Mouse (Mus musculus): ENCODE measurements around the gene Slc39a8.

Slc39a8 gene

DNA sequence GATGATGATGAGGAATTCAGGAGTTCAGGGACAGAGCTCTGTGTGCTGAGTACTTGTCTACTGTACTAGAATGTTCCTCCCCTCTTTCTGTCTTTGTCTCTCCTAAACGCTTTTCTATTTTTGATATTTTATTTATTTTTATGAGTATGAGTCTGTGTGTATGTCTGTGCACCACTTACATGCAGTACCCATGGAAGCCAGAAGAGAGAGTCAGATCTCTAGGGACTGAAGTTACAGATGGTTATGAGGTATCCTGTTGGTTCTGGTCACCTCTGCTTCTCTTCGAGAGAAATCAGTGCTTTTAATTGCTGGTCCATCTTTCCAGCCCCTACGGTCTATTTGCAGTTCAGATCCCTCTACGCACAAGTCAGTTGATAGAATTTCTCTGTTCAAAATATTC lies 90.9 kb downstream of the Slc39a8 start:
- DNase-seq (ENCODE audit: low read depth, low spot score), result no peak

- DNase-seq (ENCODE audit: low read depth, low spot score), result no peak
Observed at GRCm38 (mm10) chr3:135918566-135919180, 93.6 kb downstream of the Slc39a8 start.

DNA sequence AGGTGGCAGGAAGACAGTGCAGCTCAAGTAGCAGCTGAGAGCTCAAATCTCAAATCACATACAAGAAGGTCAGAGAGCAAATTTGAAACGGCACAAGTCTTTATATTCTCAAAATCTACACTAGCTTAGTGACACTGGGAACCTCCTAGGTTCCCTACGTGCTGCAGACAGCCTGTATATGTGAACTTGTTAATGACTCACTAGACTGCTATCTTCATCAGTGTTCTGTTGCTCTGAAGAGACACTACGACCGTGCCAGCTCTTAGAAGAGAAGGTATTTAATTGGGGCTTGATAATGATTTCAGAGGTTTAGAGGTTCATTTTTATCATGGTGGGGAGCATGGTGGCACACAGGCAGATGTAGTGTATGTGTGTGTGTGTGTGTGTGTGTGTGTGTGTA lies 94.2 kb downstream of the Slc39a8 start:
- DNase-seq (ENCODE audit: low read depth, low spot score), result no peak

GRCm38 (mm10) chr3:135926729-135927128 lies 101.7 kb downstream of the Slc39a8 start:
- DNase-seq (ENCODE audit: low read depth, low spot score), result no peak

DNA sequence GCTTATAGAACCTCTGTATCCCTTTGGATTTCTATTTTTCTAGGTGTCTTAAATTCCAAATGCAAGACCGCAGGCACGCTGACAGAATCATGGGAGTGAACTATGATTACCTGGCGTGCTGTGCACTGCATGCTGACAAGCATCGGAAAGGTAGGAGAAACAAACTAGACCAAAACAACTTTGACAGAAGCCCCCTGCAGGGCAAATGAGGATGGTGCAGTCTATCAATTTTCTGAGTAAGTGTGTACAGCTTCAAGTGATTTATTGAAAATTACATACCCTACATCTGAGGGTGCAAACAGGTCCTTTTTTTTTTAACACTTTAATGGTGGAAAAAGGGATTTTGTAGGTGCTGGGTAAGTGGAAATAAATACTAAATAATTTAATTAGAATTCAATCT lies 103.1 kb downstream of the Slc39a8 start:
- no peak for DNase-seq (ENCODE audit: low read depth, low spot score)

GRCm38 (mm10) chr3:135937455-135937854 lies 112.4 kb downstream of the Slc39a8 start:
- DNase-seq (ENCODE audit: low read depth, low spot score), result no peak

Measured in mesoderm, embryonic 11.5 days (tissue).